Mouse (Mus musculus): Measurements from ENCODE around the gene Midn. TPM values are rescaled to one million over a fixed set of nuclear protein-coding genes. Genes with fewer than 3 reads are reported as not detected.

Midn gene
- polyA plus RNA-seq, 1 experiment from 2014 or later: 39.8 TPM

GRCm38 (mm10) chr10:80152071-80152872 is 4.2 kb downstream of the Midn start:
- peak overlapping the region; percentile 100 for H3K27ac ChIP-seq (ENCODE audit: low read depth, low read length)
- peak overlapping the region; percentile 99 for H3K4me3 ChIP-seq (ENCODE audit: low read depth, low read length)
- H3K27me3 ChIP-seq (ENCODE audit: control insufficient read depth, insufficient read depth, low read length): no peaks in the 10 kb centered on the region
- peak overlapping the region; percentile 100 for H3K9ac ChIP-seq (replicated peaks; ENCODE audit: low read depth, low read length)
- no peak for ATAC-seq (ENCODE audit: low read depth)
- peaks cover 57% of the 10 kb centered on the region for H3K36me3 ChIP-seq (ENCODE audit: control insufficient read depth, insufficient read depth, low read length)
- peaks cover 40% of the 10 kb centered on the region for H3K4me1 ChIP-seq (ENCODE audit: control insufficient read depth, insufficient read depth, low read length)
- no peaks in the 10 kb centered on the region for H3K9me3 ChIP-seq (ENCODE audit: control insufficient read depth, low read length)
- peak overlapping the region; percentile 98 for H3K4me2 ChIP-seq (ENCODE audit: low read depth, low read length)
- WGBS: 4% methylated on average over 15 of the region's 15 CpGs

GRCm38 (mm10) chr10:80152873-80153260 is 4.8 kb downstream of the Midn start:
- Histone ChIP-seq H3K36me3 (ENCODE audit: control insufficient read depth, insufficient read depth, low read length) (peaks cover 62% of the 10 kb centered on the region), H3K27me3 (ENCODE audit: control insufficient read depth, insufficient read depth, low read length) (no peaks in the 10 kb centered on the region), H3K9me3 (ENCODE audit: control insufficient read depth, low read length) (no peaks in the 10 kb centered on the region), H3K4me3 (ENCODE audit: low read depth, low read length) (peak overlapping the region; percentile 99), H3K27ac (ENCODE audit: low read depth, low read length) (peak overlapping the region; percentile 100; the same call in 1 of the 2 replicates), H3K9ac (replicated peaks; ENCODE audit: low read depth, low read length) (peak overlapping the region; percentile 100), H3K4me2 (ENCODE audit: low read depth, low read length) (peak overlapping the region; percentile 98), H3K4me1 (ENCODE audit: control insufficient read depth, insufficient read depth, low read length) (peaks cover 39% of the 10 kb centered on the region)
- 58% methylated on average over 3 of the region's 3 CpGs for WGBS
- ATAC-seq (ENCODE audit: low read depth): no peak

GRCm38 (mm10) chr10:80153713-80154112 is 5.6 kb downstream of the Midn start:
- no peaks in the 10 kb centered on the region for H3K9me3 ChIP-seq (ENCODE audit: control insufficient read depth, low read length)
- no peaks in the 10 kb centered on the region for H3K27me3 ChIP-seq (ENCODE audit: control insufficient read depth, insufficient read depth, low read length)
- WGBS: 85% methylated on average over 19 of the region's 19 CpGs
- 0 out of 2 replicates have a peak overlapping the region, but pooled peaks have one; percentile 24 for H3K27ac ChIP-seq (ENCODE audit: low read depth, low read length)
- peak overlapping the region; percentile 98; the same call in 1 of the 2 replicates for H3K4me2 ChIP-seq (ENCODE audit: low read depth, low read length)
- H3K9ac ChIP-seq (replicated peaks; ENCODE audit: low read depth, low read length): peak overlapping the region; percentile 18; the same call in 1 of the 2 replicates
- H3K36me3 ChIP-seq (ENCODE audit: control insufficient read depth, insufficient read depth, low read length): peaks cover 62% of the 10 kb centered on the region
- ATAC-seq (ENCODE audit: low read depth): no peak
- H3K4me1 ChIP-seq (ENCODE audit: control insufficient read depth, insufficient read depth, low read length): peaks cover 39% of the 10 kb centered on the region
- H3K4me3 ChIP-seq (ENCODE audit: low read depth, low read length): no peak overlapping the region

- peaks cover 62% of the 10 kb centered on the region for H3K36me3 ChIP-seq (ENCODE audit: control insufficient read depth, insufficient read depth, low read length)
- H3K27me3 ChIP-seq (ENCODE audit: control insufficient read depth, insufficient read depth, low read length): no peaks in the 10 kb centered on the region
- no peak overlapping the region for H3K4me3 ChIP-seq (ENCODE audit: low read depth, low read length)
- peaks cover 44% of the 10 kb centered on the region for H3K4me1 ChIP-seq (ENCODE audit: control insufficient read depth, insufficient read depth, low read length)
- 93% methylated on average over 7 of the region's 7 CpGs for WGBS
- H3K27ac ChIP-seq (ENCODE audit: low read depth, low read length): no peak overlapping the region
- no peak overlapping the region for H3K4me2 ChIP-seq (ENCODE audit: low read depth, low read length)
- ATAC-seq (ENCODE audit: low read depth): no peak
- H3K9me3 ChIP-seq (ENCODE audit: control insufficient read depth, low read length): no peaks in the 10 kb centered on the region
- H3K9ac ChIP-seq (replicated peaks; ENCODE audit: low read depth, low read length): no peak overlapping the region
These were observed 6.3 kb downstream of the Midn start for GRCm38 (mm10) chr10:80154384-80154783.

GRCm38 (mm10) chr10:80155277-80155676 is 7.2 kb downstream of the Midn start:
- Histone ChIP-seq H3K4me2 (ENCODE audit: low read depth, low read length) (no peak overlapping the region), H3K4me3 (ENCODE audit: low read depth, low read length) (no peak overlapping the region), H3K27ac (ENCODE audit: low read depth, low read length) (peak overlapping the region; percentile 52; the same call in 1 of the 2 replicates), H3K9me3 (ENCODE audit: control insufficient read depth, low read length) (no peaks in the 10 kb centered on the region), H3K9ac (replicated peaks; ENCODE audit: low read depth, low read length) (no peak overlapping the region), H3K36me3 (ENCODE audit: control insufficient read depth, insufficient read depth, low read length) (peaks cover 62% of the 10 kb centered on the region), H3K4me1 (ENCODE audit: control insufficient read depth, insufficient read depth, low read length) (peaks cover 44% of the 10 kb centered on the region), H3K27me3 (ENCODE audit: control insufficient read depth, insufficient read depth, low read length) (no peaks in the 10 kb centered on the region)
- no peak for ATAC-seq (ENCODE audit: low read depth)
- 44% methylated on average over 1 of the region's 1 CpGs for WGBS

- H3K27me3 ChIP-seq (ENCODE audit: control insufficient read depth, insufficient read depth, low read length): no peaks in the 10 kb centered on the region
- H3K4me1 ChIP-seq (ENCODE audit: control insufficient read depth, insufficient read depth, low read length): peaks cover 51% of the 10 kb centered on the region
- no peak for ATAC-seq (ENCODE audit: low read depth)
- H3K9ac ChIP-seq (replicated peaks; ENCODE audit: low read depth, low read length): no peak overlapping the region
- peak overlapping the region; percentile 4; the same call in 1 of the 2 replicates for H3K4me3 ChIP-seq (ENCODE audit: low read depth, low read length)
- no peak overlapping the region for H3K4me2 ChIP-seq (ENCODE audit: low read depth, low read length)
- H3K9me3 ChIP-seq (ENCODE audit: control insufficient read depth, low read length): no peaks in the 10 kb centered on the region
- 88% methylated on average over 29 of the region's 29 CpGs for WGBS
- H3K36me3 ChIP-seq (ENCODE audit: control insufficient read depth, insufficient read depth, low read length): peaks cover 62% of the 10 kb centered on the region
- H3K27ac ChIP-seq (ENCODE audit: low read depth, low read length): no peak overlapping the region
These were observed 8.1 kb downstream of the Midn start for GRCm38 (mm10) chr10:80156002-80156751.

- Histone ChIP-seq H3K4me1 (ENCODE audit: control insufficient read depth, insufficient read depth, low read length) (peaks cover 50% of the 10 kb centered on the region), H3K9ac (replicated peaks; ENCODE audit: low read depth, low read length) (no peak overlapping the region), H3K9me3 (ENCODE audit: control insufficient read depth, low read length) (no peaks in the 10 kb centered on the region), H3K36me3 (ENCODE audit: control insufficient read depth, insufficient read depth, low read length) (peaks cover 59% of the 10 kb centered on the region), H3K4me3 (ENCODE audit: low read depth, low read length) (peak overlapping the region; percentile 4; the same call in 1 of the 2 replicates), H3K4me2 (ENCODE audit: low read depth, low read length) (no peak overlapping the region), H3K27ac (ENCODE audit: low read depth, low read length) (no peak overlapping the region), H3K27me3 (ENCODE audit: control insufficient read depth, insufficient read depth, low read length) (no peaks in the 10 kb centered on the region)
- 60% methylated on average over 7 of the region's 7 CpGs for WGBS
- ATAC-seq (ENCODE audit: low read depth): no peak
These were observed 8.6 kb downstream of the Midn start for GRCm38 (mm10) chr10:80156752-80157053.

GRCm38 (mm10) chr10:80157141-80157929 is 9.3 kb downstream of the Midn start:
- H3K36me3 ChIP-seq (ENCODE audit: control insufficient read depth, insufficient read depth, low read length): peaks cover 53% of the 10 kb centered on the region
- no peak overlapping the region for H3K4me3 ChIP-seq (ENCODE audit: low read depth, low read length)
- WGBS: 54% methylated on average over 15 of the region's 15 CpGs
- peak overlapping the region; percentile 11; the same call in 1 of the 2 replicates for H3K4me2 ChIP-seq (ENCODE audit: low read depth, low read length)
- H3K4me1 ChIP-seq (ENCODE audit: control insufficient read depth, insufficient read depth, low read length): peaks cover 44% of the 10 kb centered on the region
- H3K9me3 ChIP-seq (ENCODE audit: control insufficient read depth, low read length): no peaks in the 10 kb centered on the region
- H3K9ac ChIP-seq (replicated peaks; ENCODE audit: low read depth, low read length): no peak overlapping the region
- H3K27me3 ChIP-seq (ENCODE audit: control insufficient read depth, insufficient read depth, low read length): no peaks in the 10 kb centered on the region
- ATAC-seq (ENCODE audit: low read depth): no peak
- H3K27ac ChIP-seq (ENCODE audit: low read depth, low read length): peak overlapping the region; percentile 73

All from neural tube, embryonic 14.5 days (tissue).